Mouse (Mus musculus) B cell, adult 2 months (primary cell): ENCODE results near the gene Slc30a1.

Experiments
- DNase-seq, 2 experiments: peaks; one replicate each; pipeline ENCODE4 v3.0.0; 2022

Gene Slc30a1

DNA sequence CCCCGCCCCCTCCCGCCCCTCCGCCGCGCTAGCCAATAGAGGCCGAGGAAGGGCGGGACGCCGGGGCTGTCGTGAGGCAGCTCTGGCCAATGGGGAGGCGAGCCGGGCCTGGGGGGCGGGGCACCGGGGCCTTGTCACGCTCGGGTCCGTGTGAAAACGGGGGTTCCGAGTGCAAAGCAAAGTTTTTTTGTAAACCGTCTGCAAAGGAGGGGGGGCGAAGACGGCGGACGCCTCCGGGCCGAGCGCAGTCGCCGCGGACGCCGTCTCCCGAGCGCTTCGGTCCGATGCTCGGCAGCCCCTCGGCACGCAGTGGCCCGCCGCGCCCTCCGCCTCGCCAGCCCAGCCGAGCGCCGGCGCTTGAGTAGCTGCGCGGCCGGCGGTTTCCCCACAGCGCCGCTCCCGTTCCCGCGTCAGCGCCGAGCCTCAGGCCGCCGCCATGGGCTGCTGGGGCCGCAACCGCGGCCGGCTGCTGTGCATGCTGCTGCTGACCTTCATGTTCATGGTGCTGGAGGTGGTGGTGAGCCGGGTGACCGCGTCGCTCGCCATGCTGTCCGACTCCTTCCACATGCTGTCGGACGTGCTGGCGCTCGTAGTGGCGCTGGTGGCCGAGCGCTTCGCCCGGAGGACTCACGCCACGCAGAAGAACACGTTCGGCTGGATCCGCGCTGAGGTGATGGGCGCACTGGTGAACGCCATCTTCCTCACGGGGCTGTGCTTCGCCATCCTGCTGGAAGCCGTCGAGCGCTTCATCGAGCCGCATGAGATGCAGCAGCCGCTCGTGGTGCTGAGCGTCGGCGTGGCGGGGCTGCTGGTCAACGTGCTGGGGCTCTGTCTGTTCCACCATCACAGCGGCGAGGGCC lies at the start of gene Slc30a1:
Gene Slc30a1, plus strand, starts transcription at position 197 of the 860 bp plus-strand sequence.
- peak; percentile 99 for DNase-seq

DNA sequence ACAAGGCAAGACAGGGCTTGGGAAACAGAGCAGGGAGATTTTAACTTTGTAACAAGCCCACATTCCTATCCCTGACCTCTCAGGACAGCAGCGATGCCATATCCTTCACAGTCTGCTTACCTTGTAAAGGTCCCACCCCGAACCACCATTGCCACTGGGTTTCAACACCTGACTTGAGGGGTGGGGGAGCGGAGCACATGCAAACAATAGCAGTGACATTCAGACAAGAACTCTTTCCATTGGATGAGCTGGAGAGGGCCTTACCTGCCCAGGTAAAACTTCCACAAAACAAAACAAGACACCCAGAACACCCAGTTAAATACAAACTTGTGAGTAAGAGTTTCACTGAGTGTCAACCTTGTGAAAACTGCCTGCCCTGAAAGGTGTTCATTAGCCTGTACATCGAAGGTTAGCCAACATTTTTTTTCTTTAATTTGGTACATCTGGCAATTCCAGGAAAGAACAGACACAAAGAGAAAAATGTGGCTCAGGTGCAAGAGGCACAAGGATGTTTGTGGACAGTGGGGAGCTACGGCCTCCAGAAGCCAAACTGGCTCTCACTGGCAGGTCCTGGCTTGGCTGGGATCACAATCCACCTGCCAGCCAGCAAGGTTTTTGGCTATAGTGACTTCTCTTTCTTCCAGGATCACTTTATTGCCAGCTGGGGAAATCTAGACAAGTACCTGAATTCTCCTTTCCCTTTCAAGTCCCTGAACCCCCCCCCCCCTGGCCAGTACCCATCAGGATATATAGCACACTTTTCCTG lies 49.5 kb upstream of the Slc30a1 start:
- DNase-seq = no peak

DNA sequence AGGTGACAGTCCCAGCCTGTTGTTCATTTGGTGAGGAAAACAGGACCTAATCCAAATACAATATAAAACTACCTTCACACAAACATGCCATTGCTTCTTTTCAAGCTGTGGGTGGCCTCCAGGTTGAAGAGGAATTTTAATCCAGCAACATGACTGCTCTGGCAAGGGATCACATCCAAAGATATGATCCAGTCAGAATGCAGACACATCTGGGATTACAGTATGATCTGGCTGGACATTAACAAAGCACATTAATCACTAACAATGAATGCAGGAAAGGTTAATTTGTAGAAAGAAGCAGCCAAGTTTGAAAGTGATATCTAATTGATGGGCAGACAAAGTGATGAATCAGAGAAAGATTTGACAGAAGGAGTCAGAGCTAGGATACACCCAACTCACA lies 48.4 kb upstream of the Slc30a1 start:
- no peak for DNase-seq

DNA sequence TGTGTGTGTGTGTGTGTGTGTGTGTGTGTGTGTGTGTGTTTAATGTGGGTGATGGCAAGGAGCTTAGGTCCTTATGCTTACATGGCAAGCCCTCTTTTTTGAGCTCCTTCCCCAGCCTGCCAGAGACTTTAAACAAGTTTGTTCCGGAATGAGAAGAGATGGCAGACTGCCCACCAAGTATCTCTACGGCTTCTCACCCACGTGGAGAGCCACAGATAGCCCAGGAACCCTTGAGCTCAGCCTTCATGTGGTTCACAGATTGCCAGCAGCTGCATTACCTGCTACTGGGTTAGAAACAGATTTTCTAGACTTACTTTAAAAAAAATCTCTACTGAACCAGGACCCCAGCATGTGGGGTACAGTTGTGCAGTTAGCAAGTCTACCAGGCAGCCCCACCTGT lies 46.7 kb upstream of the Slc30a1 start:
- DNase-seq = no peak

DNA sequence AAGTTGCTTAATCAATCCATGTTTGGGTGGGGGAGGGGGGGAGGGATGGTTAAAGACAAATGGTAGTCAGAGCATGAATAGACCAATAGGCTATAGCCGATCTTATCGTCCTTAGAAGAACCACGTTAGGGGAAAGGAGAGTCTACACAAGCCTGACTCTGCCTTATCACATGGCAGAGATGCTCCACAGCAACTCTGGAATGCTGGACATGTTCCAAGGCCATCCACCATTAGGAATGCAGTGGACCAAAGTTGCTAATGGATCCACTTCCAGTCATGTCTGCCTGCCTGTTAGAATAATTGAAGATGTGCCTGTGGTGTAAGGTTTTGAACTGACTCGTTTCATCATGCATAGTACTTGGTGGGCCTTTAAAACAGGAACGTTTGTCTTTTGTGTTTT lies 45.3 kb upstream of the Slc30a1 start:
- DNase-seq = no peak

DNA sequence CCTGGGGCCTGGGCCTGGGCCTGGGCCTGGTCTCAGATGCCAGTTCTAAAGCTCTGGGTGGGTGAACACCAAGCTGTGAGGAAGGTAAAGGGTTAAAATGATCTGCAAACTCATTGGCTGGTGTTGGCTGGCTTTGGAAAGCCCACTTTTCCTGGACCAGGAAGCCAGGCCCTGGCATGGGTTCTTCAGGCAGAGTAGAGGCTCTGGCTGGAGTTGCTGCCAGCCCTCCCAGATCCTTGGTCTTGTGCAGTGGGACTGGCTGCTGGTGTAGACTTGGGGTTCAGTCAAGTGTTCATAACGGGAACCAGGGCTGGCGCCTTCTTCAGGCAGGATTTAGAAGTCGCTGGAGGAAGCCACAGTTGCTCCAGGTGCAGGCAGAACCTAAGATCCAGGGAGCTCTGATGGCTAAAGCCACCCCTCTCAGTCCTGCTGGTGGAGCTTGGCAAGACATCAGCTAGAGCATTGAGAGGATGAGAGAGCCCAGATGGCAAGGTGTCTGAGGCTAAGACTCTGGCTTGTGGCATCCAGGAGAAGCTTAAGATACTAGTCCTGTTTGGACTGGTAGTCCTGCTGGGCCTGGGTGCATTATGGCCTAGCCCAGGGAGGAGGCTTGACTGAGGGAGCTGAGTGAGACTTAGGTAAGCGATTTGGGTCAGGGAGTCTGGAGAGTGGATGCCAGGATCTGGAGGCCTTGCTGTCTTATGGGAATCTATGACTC lies 42.6 kb upstream of the Slc30a1 start:
- no peak for DNase-seq

DNA sequence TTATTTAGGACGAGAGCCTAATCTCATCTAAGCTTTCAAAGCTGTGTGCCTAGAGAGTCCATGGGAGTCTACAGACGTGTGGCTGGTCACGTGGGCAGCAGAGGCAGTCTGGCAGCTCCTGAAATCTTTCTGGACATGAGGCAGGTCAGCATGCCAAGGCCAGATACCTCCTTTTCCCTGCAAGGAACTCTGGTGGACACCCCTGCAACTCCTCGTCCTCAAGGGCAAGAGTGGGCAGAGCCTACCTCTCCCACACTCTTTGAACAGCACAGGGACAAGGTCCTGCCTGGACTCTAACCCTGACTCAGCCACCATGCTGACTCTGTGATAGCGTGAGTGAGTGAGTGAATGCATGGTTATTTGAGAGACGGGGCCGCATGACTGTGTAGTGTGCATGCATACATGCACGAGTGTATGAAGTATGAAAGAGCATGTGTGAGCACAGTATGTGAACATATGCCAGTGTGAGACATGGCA lies 42.0 kb upstream of the Slc30a1 start:
- no peak for DNase-seq

DNA sequence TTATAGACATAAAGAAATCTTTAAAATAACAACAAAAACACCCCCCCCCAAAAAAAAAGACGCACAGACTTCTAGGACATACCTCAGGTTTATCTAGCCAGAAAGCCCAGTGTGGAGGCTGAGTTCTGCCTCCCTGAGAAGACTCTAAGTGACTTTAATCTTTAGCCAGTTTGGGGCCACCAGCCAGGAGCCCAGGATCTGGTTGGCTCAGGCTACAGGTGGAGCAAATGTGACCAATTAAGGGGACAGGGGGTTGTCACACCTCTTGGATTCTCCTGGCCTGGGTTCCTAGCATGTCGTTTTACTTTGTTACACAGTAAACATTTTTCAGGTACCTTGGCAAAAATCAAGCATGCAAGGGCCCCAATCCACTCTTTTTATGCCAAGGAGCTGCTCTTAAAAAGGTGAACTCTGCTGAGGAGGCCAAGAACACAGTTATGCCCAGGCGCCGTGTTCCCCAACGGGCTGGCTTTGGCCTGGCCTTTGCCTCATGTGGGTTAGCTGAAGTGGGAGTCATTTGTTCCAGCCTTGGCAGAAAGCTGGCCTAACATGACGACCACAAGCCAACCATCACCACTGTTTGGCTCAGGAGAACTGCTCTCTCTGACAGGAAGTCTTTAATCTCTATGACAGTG lies 34.4 kb upstream of the Slc30a1 start:
- no peak for DNase-seq

DNA sequence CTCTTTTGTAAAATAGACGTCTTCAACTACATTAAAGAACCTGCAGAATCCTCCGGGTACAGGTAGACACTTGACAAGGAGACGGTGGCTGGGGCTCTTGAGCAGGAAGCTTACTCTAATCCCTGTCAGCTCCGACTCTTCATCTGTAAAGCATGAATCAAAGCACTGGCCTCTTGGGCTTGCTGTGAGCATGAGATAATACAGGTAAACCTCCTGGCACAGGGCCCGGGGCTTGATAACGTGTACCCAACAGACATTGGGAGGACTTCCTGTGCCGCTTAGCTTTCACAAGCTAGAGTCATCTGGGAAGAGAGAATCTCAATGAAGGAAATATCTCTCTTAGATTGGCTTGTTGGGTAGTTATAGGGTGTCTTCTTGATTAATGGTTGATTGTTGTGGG lies 31.6 kb upstream of the Slc30a1 start:
- no peak for DNase-seq

DNA sequence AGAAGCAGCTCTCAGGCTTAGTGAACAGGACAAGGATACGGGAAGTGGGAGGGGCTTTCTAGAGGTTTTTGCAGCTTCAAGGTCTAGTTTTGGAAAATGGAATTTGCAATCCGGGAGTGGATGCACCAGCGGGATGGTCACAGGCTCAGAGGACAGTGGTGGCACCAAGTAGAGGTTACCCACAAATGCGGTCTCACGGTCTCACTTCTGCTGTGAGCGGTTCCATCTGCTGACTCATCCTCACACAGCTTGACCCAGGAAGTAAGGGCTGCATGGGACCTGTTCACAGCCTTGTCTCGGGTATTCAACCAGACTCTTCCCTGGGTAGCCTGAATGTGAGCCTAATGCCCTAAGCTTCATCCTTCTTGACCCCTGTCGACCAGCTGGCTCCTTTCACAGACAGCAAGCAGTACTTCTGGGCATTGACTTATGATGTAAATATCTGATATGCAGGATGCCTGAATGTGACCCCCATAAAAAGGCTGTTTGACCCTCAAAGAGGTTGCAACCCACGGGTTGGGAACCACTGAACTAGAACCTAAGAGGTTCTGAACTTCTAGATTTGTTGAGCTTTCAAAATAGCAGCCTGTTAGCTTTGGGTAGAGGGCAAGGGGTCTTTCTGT lies 30.8 kb upstream of the Slc30a1 start:
- DNase-seq = no peak

DNA sequence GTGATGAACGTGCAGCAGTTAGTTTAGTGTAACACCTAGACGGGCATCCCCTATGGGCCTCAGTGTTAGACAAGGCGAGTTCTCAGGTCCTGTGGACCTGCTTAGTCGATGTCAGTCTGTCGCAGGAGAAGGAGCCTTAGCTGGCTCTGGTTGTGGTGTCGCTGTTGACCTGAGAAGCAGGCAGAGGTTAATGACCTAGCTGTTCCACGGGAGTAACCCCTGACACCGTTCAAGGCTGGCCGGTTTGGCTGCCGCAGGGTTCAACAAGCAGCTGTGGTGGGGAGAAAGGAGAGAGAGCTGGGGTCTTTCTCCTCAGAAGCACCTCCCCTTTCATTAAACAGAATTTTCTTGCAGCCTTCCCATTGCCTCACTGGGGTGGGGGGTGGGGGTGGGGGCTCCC lies 28.9 kb upstream of the Slc30a1 start:
- no peak for DNase-seq

DNA sequence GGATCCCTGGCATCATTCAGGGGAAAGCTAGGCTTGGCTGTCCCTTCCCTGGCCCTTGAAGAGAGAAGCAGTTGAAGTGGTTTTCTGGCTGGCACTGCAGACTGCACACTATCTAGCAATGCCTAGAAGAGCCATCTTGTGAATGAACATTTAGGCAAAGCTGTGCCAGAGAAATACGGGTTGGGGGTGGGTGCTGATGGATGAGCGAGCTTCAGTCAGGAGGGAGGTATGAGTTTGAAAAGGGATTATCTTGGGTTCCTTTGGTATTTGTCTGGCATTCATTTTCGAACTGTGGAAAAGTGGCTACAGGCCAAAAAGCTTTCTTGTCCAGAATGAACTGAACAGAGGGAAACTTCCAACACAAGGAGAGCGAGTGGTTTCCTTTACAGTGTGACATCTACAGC lies 28.0 kb upstream of the Slc30a1 start:
- no peak for DNase-seq

DNA sequence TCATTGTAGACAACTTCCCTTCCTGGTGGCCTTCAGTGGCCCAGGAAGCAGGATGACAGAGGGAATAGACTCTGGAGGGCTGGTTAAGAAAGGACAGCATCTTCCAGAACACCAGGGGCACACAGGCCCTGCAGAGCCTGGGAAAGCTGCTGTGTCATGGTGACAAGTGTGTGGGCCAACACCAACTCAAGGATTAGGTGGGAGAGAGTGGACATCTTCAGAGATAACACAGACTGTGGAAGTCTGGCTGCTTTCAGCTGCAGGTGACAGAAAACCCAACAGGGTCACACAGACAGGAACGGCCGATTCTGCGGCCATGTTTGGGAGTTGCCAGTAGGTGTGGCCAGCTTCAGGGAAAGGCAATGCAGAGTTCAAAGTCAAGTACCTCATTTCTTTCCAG lies 26.3 kb upstream of the Slc30a1 start:
- DNase-seq = no peak

DNA sequence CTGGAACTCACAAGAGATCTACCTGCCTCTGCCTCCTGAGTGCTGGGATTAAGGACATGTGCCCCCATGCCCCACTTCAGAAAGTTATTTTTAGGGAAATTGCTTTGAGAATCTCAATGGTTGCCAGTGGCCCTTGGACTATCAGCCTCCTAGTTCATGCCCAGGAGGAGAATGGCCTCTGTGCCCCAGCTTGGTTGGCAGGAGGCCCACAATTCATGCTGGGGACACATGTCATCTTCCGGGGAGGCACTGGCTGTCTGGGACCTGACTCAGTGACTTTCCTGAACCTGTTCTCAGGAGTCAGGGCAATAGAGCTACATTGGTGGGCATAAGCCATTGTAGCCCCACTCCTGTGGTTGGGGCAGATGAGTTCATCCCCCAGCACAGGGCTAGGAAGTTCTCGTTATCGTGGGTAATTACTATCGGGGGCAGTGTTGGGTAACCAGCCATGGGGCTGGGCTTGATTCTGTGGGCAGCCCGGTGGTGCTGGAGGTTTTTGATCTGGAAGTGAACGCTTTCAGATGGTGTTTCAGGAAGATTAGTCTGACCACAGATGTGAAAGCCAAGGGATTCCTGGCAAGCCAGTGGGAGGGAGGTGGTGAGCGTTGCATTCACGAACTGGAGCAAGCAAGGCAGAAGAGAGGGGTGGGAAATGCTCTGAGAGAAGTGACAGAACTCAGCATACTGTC lies 25.5 kb upstream of the Slc30a1 start:
- no peak for DNase-seq

DNA sequence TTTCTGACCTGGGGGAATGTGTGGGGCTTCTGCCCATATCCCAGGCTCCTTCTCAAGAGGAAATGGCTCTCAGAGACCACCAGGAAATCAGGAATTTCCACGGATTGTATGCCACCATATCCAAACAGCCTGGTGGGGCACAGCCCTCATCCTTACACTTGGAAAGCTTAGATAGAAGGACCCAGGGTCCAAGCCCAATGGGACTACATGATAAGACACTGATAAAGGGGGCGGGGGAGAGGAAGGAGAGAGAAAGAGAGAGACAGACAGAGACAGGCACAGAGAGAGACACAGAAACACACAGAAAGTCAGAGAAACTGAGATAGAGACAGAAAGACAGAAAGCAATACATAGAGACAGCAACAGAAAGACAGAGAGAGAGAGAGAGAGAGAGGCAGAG lies 24.9 kb upstream of the Slc30a1 start:
- DNase-seq = no peak

DNA sequence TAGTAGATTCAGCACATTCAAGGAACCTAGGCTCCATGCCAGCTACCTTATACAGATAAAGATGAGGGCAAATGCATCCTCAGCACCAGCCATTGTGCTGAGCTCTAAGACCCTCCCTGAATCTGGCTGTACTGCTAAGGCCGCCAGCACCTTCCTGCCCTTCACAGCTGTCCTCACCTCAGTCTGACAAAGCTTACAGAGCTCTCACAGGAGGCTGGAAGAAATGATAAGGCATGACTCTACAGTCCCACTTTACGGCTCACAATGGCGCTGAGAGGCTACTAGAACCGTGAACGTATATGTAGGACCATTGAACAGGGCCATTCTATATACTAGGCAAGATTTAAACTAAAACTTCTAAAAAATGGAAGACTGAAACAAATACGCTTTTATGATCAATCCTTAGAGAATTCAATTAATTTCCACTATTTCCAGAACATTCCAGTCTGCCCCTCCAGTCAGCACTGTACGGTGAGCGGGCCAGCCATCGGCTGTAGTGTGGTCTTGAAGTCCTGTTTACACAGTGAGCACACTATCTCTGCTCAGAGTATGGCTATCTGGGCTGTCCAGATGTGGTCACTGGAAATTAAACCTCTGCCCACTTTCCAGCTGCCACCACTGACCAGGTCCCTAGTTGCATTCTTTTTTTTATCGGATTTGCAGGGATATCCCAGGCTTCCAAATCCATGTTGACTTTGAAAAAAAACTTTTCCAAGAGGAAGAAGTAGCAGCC lies 23.9 kb upstream of the Slc30a1 start:
- no peak for DNase-seq

DNA sequence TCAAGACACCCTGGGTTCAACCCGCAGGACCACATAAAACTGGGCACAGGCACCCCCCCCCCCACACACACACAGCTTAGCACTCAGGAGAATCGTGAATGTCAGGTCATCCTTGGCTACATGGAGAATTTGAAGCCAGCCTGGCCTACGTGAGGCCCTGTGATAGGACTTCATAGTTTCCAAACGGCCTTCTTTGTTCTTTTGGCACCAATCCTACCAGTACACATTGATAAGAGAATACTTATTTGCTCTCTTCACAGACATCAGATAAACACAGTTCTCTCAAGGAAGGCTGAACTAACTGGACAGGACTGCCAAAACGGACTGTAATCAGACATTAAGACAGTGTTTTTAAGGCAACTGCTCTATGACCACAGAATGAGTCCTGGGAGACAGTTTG lies 22.9 kb upstream of the Slc30a1 start:
- DNase-seq = no peak

DNA sequence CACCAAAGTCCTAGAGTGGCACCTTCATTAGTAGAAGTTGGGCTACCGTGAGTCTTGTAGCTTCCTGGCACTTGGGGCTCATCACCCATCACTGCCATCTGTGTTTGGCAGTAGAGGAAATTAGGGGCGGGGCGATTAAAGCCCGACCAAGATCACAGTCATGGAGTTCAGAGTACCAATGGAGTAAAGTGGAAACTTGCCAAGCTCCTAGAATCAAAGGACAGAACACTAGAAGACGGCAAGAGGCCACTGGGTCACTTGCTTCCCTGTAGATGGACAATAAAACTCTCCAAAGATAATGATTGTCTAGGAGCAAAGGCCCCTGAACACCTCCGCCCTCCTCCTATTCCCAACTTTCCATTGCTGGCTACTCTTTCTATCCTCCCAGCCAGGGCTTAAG lies 14.7 kb upstream of the Slc30a1 start:
- no peak for DNase-seq

DNA sequence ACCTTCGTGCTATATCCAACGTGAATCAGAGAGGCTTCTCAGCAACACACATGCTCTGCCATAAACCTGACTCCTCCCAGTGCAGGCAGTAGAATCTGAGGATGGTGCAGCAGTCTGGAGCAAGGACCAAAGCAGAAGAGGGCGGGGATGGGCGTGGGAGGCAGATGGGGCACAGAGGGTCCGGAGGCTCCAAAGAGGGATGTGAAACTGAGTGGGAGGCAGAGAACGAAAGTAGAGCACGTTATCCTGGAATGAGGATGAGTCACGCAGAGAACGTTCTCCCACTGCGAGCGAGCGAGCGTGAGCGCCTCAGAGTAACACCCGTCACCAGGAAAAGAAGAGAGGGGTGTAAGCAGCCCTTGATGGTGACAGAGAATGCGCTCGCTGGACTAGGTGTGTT lies 12.2 kb upstream of the Slc30a1 start:
- DNase-seq = peak in 1 of 2 experiments; percentile 17

DNA sequence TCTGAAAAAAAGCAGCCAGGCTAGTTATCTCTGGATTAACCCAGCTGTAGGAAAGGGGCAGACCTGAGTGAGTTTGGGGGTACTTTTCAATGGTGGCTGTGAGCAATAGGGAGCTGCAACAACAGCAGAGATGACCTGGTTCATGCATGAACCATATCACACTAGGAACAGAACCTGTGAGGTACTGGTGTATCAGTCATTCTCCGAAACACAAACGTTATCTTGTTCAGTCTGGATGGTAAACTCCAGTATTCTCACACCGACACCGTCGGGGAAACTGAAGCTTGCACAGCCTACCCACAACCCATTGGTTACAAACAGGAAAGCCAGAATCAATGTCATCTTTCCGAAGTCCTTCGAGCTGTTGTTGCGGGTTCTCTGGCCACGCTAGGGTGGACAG lies 11.7 kb upstream of the Slc30a1 start:
- no peak for DNase-seq
